Mouse (Mus musculus): Measurements from ENCODE around the gene Ddx46.

The Ddx46 gene

GRCm38 (mm10) chr13:55727120-55727838 is 92.5 kb downstream of the Ddx46 start, which contains the start of gene Pcbd2:
Gene Pcbd2, plus strand, starts transcription at chr13:55727368.
- DNase-seq: peak; percentile 88

- DNase-seq: peak; percentile 53
Observed at GRCm38 (mm10) chr13:55727839-55728238, 93.0 kb downstream of the Ddx46 start.

- DNase-seq: no peak
Observed at GRCm38 (mm10) chr13:55730716-55731115, 95.9 kb downstream of the Ddx46 start.

All from right cerebral cortex, postnatal 14 days (tissue).